Mouse (Mus musculus): ENCODE results near the gene Slit3. TPM values are rescaled to one million over a fixed set of nuclear protein-coding genes. Genes with fewer than 3 reads are reported as not detected.

The Slit3 gene
- polyA plus RNA-seq, 2 experiments: 0.20 to 0.23 TPM

DNA sequence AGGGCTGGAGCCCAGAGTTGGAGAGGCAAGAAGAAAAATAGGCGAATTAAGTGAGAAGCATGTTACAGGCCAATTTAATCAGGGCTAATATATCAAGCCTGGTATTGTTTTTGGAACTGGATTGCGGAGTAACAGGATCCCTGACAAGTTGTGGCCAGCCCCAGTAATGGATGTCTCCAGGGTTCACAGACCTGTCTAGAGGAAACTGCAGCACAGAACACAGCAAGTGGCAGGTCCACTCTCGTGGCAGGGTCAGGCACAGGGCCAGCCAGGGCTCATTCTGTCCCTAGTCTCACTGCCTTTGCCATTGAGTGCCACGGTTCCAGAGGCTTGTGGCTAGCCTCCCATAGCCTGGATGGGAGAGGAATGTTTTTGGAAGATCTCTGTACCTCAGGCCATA, 187.0 kb downstream of the Slit3 start:
- H3K4me2 ChIP-seq (ENCODE audit: low read depth): no peak overlapping the region
- WGBS (ENCODE audit: insufficient replicate concordance): 59% methylated on average over 4 of the region's 4 CpGs
- H3K4me1 ChIP-seq (replicated peaks; ENCODE audit: control insufficient read depth in 2 of 2, insufficient read depth in 2 of 2, low read length in 1 of 2): no peaks in the 10 kb centered on the region
- H3K27me3 ChIP-seq (ENCODE audit: control insufficient read depth, insufficient read depth, low read length): no peaks in the 10 kb centered on the region
- no peak overlapping the region for H3K9ac ChIP-seq (replicated peaks)
- ATAC-seq (ENCODE audit: insufficient read depth) (no peak), DNase-seq (ENCODE audit: low read depth in 3 of 3, low spot score in 3 of 3) (no peak)
- TF ChIP-seq CTCF (IDR thresholded peaks at IDR 0.05; ENCODE audit: low read depth) (no peak), EP300 (IDR thresholded peaks at IDR 0.05; ENCODE audit: low read depth) (no peak)
- H3K27ac ChIP-seq: no peak overlapping the region
- H3K4me3 ChIP-seq (ENCODE audit: insufficient read depth in 1 of 2, low read depth in 2 of 2, low read length in 2 of 2): no peak overlapping the region
- no peaks in the 10 kb centered on the region for H3K36me3 ChIP-seq (replicated peaks; ENCODE audit: control insufficient read depth, insufficient read depth, low read depth)
- H3K9me3 ChIP-seq (ENCODE audit: control insufficient read depth, low read length): no peaks in the 10 kb centered on the region

DNA sequence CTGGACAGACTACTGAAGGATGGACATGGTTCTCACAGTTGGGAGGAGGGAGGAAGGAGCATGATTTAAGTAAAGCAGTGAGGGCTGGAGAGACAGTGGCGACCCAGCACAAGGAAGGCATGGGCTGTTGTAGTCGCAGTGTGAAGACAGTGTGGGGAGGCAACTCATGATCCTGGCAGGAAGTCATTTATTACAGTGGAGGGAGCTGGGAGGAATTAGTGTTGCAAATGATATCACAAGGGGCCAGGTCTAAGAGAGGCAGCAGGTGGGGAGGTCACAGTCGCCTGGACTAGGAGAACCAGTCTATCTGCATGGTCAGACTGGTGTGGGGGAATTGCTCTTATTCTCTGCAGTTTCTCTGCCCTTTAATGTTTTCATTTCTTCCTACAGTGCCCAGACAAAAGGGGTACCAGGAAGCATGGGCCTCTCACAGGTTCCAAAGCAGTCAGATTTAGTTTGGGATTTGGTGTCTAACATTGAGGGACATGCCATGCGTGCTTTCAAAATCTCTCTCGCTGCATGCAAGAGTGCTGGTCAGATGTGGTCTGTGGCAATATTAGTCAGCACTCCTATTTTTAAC, 194.5 kb downstream of the Slit3 start:
- DNase-seq (ENCODE audit: low read depth in 3 of 3, low spot score in 3 of 3) (no peak), ATAC-seq (ENCODE audit: insufficient read depth) (no peak)
- Histone ChIP-seq H3K27me3 (ENCODE audit: control insufficient read depth, insufficient read depth, low read length) (no peaks in the 10 kb centered on the region), H3K36me3 (replicated peaks; ENCODE audit: control insufficient read depth, insufficient read depth, low read depth) (no peaks in the 10 kb centered on the region), H3K4me2 (ENCODE audit: low read depth) (no peak overlapping the region), H3K4me3 (ENCODE audit: insufficient read depth in 1 of 2, low read depth in 2 of 2, low read length in 2 of 2) (no peak overlapping the region), H3K9ac (replicated peaks) (no peak overlapping the region), H3K9me3 (ENCODE audit: control insufficient read depth, low read length) (no peaks in the 10 kb centered on the region), H3K27ac (no peak overlapping the region), H3K4me1 (replicated peaks; ENCODE audit: control insufficient read depth in 2 of 2, insufficient read depth in 2 of 2, low read length in 1 of 2) (no peaks in the 10 kb centered on the region)
- TF ChIP-seq CTCF (IDR thresholded peaks at IDR 0.05; ENCODE audit: low read depth): no peak
- TF ChIP-seq EP300 (IDR thresholded peaks at IDR 0.05; ENCODE audit: low read depth): no peak
- 51% methylated on average over 5 of the region's 5 CpGs for WGBS (ENCODE audit: insufficient replicate concordance)

DNA sequence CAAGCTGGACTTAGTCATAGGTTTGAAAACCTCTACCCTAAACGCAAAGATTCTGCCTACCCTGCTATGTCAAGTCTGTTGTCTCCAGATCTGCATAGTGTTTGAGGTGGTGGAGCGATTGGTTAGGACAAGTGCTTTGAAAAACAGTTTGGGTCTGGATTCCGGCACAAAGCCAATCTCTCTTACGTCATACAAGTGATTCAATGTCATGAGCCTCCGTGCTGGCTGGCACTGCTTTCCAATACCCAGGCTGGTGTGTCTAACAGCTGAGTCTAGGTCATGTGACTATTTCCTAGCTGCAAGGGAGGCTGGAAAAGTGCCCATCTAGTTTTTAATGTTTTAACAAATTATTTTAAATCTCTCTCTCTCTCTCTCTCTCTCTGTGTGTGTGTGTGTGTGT, 196.2 kb downstream of the Slit3 start:
- ATAC-seq (ENCODE audit: insufficient read depth) (no peak), DNase-seq (ENCODE audit: low read depth in 3 of 3, low spot score in 3 of 3) (no peak)
- H3K4me1 ChIP-seq (replicated peaks; ENCODE audit: control insufficient read depth in 2 of 2, insufficient read depth in 2 of 2, low read length in 1 of 2): no peaks in the 10 kb centered on the region
- H3K4me3 ChIP-seq (ENCODE audit: insufficient read depth in 1 of 2, low read depth in 2 of 2, low read length in 2 of 2): no peak overlapping the region
- H3K9ac ChIP-seq (replicated peaks): no peak overlapping the region
- H3K9me3 ChIP-seq (ENCODE audit: control insufficient read depth, low read length): no peaks in the 10 kb centered on the region
- WGBS (ENCODE audit: insufficient replicate concordance): 59% methylated on average over 5 of the region's 5 CpGs
- H3K27ac ChIP-seq: no peak overlapping the region
- no peaks in the 10 kb centered on the region for H3K27me3 ChIP-seq (ENCODE audit: control insufficient read depth, insufficient read depth, low read length)
- H3K4me2 ChIP-seq (ENCODE audit: low read depth): no peak overlapping the region
- no peak for TF ChIP-seq EP300 (IDR thresholded peaks at IDR 0.05; ENCODE audit: low read depth)
- no peak for TF ChIP-seq CTCF (IDR thresholded peaks at IDR 0.05; ENCODE audit: low read depth)
- H3K36me3 ChIP-seq (replicated peaks; ENCODE audit: control insufficient read depth, insufficient read depth, low read depth): no peaks in the 10 kb centered on the region

DNA sequence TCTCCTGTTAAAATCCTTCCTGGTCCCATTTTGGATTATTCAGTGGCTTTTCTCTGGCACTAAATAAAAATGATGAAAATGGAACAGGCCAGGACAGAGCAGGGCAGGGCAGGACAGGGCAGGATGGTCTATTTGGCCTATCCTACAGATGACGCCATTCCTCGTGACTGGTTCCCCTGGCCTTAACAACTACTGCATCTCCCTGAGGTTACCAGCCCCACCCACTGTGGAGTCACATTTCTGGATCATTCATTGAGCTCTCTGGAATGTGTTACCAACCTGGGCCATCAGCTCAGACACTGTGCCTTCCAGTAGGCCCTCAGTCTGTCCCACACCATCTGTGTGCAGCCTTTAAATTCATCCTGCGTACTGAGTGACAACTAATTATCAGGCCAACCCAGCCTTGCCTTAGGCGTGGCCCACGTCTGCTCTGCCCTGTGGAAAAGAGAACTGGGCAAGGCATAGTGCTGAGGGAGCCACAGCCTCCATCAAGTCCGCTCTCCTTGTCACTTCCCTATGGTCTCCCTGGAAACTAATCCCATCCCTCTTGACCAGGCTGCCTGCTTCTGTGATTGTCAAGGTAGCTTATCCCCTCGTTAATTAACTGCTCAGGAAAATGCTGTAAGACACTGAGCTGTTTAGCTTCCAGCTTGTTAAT, 196.9 kb downstream of the Slit3 start:
- no peak for ATAC-seq (ENCODE audit: insufficient read depth)
- H3K27ac ChIP-seq: no peak overlapping the region
- 61% methylated on average over 7 of the region's 7 CpGs for WGBS (ENCODE audit: insufficient replicate concordance)
- DNase-seq (ENCODE audit: low read depth in 3 of 3, low spot score in 3 of 3): no peak
- no peak overlapping the region for H3K9ac ChIP-seq (replicated peaks)
- no peaks in the 10 kb centered on the region for H3K27me3 ChIP-seq (ENCODE audit: control insufficient read depth, insufficient read depth, low read length)
- H3K4me3 ChIP-seq (ENCODE audit: insufficient read depth in 1 of 2, low read depth in 2 of 2, low read length in 2 of 2): no peak overlapping the region
- TF ChIP-seq EP300 (IDR thresholded peaks at IDR 0.05; ENCODE audit: low read depth): no peak
- no peak for TF ChIP-seq CTCF (IDR thresholded peaks at IDR 0.05; ENCODE audit: low read depth)
- H3K4me2 ChIP-seq (ENCODE audit: low read depth): no peak overlapping the region
- no peaks in the 10 kb centered on the region for H3K9me3 ChIP-seq (ENCODE audit: control insufficient read depth, low read length)
- H3K4me1 ChIP-seq (replicated peaks; ENCODE audit: control insufficient read depth in 2 of 2, insufficient read depth in 2 of 2, low read length in 1 of 2): no peaks in the 10 kb centered on the region
- H3K36me3 ChIP-seq (replicated peaks; ENCODE audit: control insufficient read depth, insufficient read depth, low read depth): no peaks in the 10 kb centered on the region

DNA sequence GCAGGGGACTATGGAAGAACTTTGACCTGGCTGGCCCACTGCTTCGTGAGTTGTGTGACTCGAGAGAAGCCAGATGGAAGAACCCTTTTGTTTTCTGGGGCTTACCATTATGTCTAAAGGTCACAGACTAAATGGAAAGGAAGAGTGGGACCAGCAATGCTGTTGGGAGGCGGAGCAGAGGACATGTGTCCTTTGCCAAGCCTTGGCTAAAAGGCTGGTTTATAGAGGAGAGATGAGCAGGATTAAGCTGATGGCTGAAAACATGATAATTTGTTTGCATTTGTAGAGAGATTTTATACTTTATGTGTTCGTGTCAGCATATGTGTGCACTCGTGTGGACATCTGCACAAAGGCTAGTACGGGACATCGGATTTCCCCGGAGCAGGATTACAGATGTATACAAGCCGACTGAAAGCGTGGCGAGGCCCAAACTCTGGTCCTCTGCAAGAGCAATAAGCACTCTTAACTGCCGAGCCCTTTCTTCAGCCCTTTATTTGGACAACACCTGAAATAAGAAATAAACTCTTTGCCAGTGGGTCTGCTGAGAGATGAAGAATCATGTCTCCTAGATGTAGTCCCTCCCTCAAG, 197.5 kb downstream of the Slit3 start:
- no peak overlapping the region for H3K4me3 ChIP-seq (ENCODE audit: insufficient read depth in 1 of 2, low read depth in 2 of 2, low read length in 2 of 2)
- TF ChIP-seq EP300 (IDR thresholded peaks at IDR 0.05; ENCODE audit: low read depth): no peak
- no peak for TF ChIP-seq CTCF (IDR thresholded peaks at IDR 0.05; ENCODE audit: low read depth)
- WGBS (ENCODE audit: insufficient replicate concordance): 68% methylated on average over 12 of the region's 12 CpGs
- H3K27ac ChIP-seq: no peak overlapping the region
- no peaks in the 10 kb centered on the region for H3K27me3 ChIP-seq (ENCODE audit: control insufficient read depth, insufficient read depth, low read length)
- DNase-seq (ENCODE audit: low read depth in 3 of 3, low spot score in 3 of 3): no peak
- H3K4me1 ChIP-seq (replicated peaks; ENCODE audit: control insufficient read depth in 2 of 2, insufficient read depth in 2 of 2, low read length in 1 of 2): no peaks in the 10 kb centered on the region
- H3K9me3 ChIP-seq (ENCODE audit: control insufficient read depth, low read length): no peaks in the 10 kb centered on the region
- ATAC-seq (ENCODE audit: insufficient read depth): no peak
- no peaks in the 10 kb centered on the region for H3K36me3 ChIP-seq (replicated peaks; ENCODE audit: control insufficient read depth, insufficient read depth, low read depth)
- no peak overlapping the region for H3K4me2 ChIP-seq (ENCODE audit: low read depth)
- no peak overlapping the region for H3K9ac ChIP-seq (replicated peaks)

All from liver, embryonic 14.5 days (tissue).